Mouse (Mus musculus) megakaryocyte, embryonic 14.5 days (primary cell): ENCODE measurements at regions not wholly inside any gene's neighbourhood (a gene's known extent, or its start where the extent isn't known, plus 50 kb on each side); places are given as distances from the start of the nearest gene placed in this dataset.

Experiments used
- FLI1 ChIP-seq: IDR thresholded peaks from 2 replicates; pipeline ENCODE4 v1.6.1; 2012; ENCODE audit warnings: low read length, inconsistent platforms, mixed read lengths
- GATA1 ChIP-seq: IDR thresholded peaks from 3 replicates; pipeline ENCODE4 v1.6.1; 2012; ENCODE audit warnings: mixed read lengths, low read length, inconsistent platforms, borderline replicate concordance

DNA sequence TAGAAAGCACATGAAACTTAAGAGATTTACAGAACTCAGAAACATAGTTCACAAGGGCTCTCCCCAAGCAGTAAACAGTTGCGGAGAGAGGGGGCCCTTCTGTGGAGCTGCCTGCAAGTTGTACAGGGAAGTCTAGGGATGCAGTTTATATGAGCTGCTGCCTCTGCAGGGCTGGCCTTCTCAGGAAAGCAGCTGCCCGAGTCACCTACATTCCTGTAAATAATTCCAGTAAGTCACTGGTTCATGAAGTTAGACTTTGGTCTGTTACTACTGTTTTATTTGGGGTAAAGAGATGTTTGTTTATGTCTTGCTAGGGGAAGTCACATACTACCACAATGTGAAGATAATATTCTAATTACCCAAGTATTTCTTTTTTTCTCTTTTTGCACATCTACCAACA lies 601.1 kb downstream of the Etnk1 start:
- TF ChIP-seq GATA1: no peak
- TF ChIP-seq FLI1: no peak
